Mouse (Mus musculus) urinary bladder, postnatal 36 days (tissue): ENCODE results near the gene Mgme1.

ENCODE experiments used
- DNase-seq, 2 experiments: peaks; one replicate each; pipeline ENCODE4 v3.0.0; 2022; ENCODE audit warnings: low spot score in 2 of 2, mixed read lengths in 1 of 2

Mgme1 gene

DNA sequence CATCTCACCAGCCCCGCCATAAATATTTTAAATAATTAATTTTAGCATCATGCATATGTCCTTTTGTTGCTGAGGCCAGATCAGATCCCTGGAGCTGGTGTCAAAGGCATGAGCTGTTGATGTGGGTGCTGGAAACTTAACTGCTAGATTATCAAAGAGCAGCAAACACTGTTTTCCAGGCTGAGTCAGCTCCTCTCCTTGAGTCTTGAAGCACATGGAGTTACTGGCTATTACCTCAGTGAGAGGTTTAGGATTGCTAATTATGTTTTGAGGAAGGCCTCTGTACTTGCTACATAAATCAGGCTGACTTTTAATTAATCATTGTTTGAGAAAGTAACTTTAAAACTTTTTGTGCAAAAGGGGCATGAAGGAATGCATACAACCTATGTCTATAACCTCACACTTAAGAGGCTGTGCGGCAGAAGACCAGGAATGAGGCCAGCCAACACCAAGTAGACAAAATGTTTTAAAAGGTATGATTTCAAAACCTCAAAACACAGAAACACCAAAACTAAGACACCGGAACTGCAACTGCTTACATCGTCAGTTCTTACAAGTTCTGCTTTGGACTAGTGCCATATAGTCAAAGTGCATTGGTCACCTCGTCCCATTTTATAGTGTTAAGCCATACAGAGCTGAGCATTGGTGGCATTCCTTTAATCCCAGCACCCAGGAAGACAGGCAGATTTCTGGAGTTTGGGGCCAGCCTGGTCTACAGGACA lies 5.9 kb upstream of the Mgme1 start:
- no peak for DNase-seq

DNA sequence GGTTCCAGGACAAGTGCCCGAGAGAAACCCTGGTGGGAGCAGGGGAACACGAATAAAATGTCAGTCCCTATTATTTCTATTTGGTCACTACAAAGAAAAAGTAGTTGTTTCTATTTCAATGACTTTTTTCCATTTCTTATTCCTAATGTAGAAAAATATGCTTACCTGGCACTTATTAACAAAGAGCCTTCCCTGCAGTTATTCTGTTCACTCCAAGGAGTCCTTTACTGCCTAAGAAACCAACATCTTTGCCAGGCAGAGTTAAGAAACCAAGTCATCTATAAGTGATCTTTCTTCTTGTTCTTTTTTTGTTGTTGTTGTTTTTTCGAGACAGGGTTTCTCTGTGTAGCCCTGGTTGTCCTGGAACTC lies 5.4 kb upstream of the Mgme1 start:
- no peak for DNase-seq

DNA sequence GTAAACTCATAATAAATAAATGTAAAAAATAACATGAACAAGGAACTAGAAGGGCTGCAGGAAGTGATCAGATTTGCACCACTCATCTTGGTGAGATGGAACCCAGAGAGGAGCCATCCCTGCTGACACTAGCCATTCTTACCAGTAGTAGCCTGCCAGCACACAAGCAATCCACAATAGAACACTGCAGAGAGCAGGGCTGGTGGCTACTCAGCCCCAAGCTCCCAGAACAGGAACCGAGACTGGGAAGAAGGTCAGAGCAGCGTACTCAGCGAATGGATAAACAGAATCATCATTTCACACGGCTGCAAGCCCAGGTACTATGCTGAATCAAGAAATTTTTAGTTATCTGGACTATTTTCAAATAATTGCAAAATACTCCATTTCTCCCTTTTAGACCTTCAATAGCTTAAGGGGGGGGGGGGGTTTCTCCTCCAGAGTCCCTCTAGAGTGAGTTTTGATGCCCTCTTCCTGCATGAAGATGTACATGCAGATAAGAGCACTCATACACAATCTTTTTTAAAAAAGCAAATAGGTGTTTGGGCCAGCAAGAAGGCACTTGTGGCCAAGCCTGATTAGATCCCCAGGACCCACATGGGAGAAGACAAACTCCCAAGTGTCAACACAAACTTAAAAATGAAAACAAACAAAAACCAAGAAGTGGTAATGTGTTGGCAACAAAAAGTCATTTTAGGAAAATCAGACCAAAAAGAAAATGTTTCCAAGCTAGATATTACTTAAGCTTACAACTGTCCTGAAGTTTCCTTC lies 4.4 kb upstream of the Mgme1 start:
- no peak for DNase-seq

DNA sequence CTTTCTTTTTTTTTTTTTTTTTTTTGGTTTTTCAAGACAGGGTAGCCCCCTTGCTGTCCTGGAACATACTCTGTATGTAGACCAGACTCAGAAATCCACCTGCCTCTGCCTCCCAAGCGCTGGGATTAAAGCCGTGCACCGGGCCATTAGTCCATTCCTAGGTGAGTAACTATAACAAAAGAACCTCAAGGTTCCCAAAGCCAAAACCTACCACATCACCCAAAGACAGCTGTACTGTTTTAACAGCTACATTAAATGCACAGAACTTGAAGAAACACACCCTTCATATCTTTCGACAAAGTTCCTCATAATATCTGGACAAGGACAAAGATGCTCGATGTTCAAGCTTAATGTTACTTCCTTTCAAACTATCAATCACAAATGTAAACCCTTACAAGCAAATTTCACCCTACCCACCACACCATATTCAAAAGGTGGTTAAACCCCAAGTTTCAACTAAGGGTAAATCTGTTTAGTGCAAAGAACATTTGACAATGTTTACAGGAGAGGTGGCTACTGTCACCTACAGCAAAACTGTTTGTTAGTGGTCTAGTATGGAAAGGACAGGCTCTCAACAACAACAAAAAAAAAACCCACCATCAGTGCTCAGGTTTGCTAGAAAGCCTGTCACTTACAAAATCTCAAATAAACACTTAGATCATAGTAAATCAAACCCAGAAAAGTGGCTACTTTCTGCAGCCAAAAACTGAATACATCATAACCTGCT lies 3.3 kb upstream of the Mgme1 start:
- DNase-seq = no peak

DNA sequence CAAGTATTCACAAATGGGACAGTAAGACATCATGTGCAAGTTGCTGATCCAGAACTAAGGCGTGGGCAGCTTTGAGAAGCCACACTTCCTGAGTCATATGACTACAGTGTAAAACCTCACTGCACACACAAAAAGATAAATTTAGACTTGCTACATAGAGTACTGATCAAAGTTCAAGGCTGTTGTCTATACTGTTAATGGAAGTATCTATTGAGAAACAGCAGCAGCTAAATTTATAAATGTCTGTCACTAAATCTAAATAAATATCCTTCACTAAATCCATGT lies 2.8 kb upstream of the Mgme1 start:
- no peak for DNase-seq

DNA sequence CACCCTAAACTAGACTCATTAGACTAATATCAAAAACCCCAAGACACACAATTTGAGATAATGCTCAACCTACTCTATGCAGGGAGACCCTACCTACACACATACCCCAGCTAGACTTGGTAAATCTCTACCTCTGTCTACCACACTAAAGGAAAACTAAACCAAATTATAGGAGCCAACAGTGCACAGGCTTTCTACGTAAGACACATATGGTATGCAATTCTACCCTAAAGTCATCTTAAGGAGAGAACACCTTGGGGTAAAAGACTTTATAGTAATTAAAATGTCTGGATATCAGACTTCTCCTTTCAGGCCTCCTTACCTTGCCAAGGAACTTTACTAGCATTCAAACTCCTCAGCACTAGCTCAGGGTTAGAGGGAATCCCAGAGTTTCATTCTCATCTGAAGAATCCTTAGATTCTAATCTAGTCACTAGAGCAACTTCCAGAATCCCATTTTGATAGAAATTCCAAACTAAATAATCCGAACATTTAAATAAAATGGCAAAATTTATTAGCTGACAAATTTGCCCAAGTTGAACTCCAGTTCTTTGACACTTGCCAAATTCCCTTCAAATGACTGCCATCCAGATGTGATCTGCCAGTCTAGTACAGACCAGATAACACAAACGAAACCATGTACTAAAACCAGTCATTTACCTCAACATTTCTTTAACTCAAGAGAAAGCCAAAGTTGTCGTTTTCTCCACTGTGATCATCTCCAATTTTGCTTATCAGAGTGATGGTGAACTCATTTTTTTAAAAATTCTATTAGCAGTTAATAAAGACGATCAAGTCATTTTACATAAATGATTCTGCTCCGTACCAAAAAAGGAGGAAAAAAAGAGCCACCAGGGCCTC lies 1.8 kb upstream of the Mgme1 start:
- no peak for DNase-seq

DNA sequence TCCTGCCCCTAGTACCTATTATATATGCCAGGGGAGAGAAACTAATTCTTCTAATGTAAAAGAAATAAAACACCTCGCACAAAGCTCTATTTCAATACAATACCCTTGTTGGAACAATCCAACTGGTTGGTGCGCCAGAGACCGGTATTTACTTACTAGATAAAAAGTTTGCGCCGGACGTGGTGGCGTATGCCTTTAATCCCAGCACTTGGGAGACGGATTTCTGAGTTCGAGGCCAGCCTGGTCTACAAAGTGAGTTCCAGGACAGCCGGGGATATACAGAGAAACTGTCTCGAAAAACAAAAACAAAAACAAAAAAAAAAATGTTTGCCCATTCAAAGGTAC lies 1.2 kb upstream of the Mgme1 start:
- DNase-seq = no peak

DNA sequence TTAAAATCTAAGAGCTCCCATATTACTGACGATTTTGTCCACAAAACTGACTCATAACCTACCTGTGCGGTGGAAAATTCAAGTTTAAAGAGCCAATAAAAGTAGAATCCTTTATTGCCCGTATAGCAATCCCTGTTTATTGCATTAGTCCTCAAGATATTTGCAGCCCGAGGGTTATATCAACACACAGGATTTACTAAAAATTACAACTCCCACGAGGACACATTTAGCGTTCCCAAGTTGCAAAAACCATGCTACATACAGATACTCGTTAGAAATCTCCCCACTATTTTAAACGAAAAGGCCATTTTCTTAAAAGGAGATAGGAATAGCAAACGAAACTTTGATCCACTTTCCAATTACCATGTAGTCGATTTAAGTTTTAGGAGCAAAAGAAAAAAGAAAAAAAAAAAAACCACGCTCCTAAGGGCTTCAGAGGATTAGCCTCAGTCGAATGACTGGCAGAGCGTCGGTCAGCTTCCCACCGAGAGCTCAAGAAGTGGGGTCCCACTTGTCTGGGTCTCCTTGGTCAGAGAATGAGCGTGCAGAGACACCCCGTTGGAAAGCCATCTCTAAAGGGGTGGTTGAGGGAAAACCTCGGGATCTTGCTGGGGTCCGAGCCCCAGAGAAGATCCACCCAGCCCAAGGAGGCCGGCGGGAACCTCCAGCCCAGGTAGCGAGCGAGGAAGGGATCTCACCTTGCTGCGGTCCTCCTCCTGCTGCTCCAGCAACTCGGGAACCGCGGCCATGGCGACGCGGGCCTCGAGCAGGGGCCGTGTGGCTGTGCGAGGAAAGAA lies 586 bp upstream of the Mgme1 start:
- DNase-seq = no peak

DNA sequence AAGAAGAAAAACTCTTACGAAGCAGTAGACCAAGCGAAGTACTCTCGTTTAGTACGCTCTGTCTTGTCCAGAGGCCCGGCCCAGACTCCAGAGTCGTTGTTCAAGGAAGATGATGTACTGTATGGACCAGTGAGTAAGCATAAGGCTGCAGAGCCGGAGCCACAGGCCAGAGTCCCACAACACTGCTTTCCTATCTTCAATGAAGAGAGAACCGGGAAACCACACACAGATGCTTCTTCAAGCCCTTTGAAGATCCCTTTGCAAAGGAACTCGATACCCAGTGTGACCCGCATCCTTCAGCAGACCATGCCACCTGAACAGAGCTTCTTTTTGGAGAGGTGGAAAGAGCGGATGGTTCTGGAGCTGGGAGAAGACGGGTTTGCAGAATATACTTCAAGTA lies 1.6 kb downstream of the Mgme1 start:
- DNase-seq = no peak

DNA sequence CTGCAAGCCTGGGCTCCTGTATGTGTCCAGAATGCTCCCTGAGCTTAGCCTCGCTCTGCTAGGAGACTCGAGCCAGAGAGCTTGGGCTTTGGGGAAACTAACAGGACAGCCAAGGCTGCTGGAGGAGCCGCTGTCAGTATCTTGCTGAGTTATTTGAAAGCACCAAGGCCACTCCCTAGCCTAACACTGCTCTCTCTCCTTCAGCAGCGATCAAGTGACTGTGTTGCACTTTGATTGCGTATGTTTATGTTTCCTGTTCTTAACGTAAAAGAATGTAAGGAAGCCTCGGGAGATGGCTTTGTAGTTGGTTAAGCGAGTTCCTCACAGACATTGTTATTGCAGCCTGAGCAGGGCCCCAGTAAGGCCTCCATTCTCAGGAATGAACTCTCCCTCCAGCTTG lies 4.3 kb downstream of the Mgme1 start:
- no peak for DNase-seq

DNA sequence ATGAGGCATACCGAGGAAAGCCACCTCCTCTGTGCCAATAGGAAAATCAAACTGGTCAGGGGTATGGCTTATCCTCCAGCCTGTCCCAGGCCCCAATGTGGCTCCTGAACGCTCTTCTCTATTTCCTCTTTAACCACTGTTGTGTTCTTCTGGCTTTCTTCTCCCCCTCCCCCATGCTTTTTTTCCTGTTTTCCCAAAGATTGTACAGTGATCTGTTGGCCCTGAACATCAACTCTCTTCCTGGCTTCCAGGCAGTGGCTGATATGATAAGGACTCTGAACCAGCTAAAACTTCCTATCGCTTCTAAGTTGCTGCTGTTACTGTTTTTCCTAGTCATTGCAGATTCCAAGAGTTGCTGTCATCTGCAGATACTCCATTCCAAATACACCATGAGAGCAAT lies 6.4 kb downstream of the Mgme1 start:
- DNase-seq = no peak

DNA sequence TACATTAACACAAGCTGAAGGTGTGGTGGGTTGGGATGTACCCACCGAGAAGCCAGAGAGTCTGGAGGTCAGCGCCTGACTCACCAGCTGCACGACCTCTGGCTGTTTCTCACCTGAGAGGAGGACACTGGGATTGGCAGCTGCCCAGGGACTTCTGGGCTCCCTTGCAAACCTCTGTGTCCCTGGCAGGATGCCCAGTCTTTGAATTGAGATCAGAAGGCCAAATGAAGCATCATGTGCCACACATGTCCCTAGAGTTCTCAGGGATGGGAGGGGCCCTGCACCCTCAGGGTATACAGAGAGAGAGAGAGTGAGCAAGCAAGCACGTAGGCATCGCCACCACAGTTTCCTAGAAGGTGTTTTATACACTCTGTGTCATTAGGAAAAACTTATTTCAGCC lies 9.3 kb downstream of the Mgme1 start:
- DNase-seq = no peak

DNA sequence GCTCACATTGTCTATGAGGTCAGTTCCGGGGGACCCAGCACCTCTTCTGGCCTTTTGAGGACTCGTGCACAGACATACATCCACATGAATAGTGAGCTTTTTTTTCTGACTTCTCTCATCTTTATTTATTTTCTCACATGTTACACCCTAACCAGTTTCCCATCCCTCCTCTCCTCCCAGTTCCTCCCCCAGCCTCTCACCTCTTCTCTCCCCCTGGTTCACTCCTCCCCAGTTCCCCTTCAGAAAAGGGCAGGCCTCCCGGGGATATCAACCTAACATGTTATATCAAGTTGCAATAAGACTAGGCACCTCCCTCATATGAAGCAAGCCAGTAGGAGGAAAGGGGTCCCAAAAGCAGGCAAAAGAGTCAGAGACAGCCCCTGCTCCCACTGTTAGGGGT lies 10.1 kb downstream of the Mgme1 start:
- no peak for DNase-seq

DNA sequence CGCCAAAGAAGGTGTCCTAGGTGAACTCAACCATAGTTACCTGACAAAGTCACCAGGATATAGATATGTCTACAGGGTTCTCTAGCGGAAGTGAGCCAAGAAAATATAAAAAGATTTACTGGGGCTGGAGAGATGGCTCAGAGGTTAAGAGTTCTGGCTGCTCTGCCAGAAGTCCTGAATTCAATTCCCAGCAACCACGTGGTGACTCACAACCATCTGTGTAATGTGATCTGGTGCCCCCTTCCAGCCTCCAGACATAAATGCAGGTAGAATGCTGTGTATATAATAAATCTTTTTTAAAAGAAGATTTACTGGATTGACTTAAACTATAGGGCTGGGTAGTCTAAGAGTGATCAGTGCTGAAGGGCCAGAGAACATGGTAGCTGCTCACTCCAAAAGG lies 11.0 kb downstream of the Mgme1 start:
- no peak for DNase-seq

DNA sequence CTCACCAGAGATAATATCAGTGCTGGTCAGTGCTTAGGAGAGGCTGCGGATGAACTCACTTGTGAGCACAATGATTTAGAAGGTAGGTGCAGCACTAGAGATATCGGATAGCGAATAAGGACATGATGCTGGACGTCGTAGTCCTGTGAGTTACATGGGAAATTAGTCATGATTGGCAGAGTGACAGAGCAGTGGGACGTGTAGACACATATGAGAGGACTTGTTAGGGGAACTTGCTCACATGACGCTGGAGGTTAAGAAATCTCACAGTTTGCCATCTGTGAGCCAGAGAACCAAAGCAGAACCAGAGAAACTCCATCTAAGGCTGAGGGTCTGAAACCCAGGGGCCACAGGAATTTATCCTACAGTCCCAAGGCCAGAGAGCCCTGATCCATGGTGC lies 19.9 kb downstream of the Mgme1 start:
- DNase-seq = no peak

DNA sequence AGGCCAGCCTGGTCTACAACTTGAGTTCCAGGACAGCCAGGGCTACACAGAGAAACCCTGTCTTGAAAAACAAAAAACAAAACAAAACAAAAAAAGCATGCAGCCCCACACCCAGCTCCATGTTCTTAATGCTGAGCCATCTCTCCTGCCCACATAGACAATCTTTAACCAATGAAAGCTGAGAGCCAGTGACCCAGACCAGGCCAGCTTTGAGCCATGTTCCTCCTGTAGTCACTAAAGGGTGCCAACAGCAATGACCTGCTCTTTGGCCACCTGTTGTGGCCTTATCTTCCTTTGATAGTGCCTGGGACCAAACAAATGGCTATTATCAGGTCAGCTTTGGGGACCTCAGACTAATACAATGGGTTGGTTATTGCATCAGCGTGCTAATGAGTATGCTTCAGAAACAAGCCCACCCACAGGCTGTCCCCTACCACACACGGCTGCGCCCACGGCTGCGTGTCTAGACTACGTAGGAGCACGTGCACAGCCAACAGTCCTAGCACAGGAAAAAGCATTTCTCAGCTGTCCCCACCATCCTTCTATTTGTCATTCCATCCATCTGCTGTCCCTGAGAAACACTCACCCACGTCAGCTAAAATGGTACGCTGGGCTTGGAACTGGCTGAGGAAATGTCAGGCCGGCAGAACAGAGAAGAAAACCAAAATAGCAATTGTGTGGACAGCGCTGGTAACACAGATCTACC lies 21.3 kb downstream of the Mgme1 start:
- no peak for DNase-seq

DNA sequence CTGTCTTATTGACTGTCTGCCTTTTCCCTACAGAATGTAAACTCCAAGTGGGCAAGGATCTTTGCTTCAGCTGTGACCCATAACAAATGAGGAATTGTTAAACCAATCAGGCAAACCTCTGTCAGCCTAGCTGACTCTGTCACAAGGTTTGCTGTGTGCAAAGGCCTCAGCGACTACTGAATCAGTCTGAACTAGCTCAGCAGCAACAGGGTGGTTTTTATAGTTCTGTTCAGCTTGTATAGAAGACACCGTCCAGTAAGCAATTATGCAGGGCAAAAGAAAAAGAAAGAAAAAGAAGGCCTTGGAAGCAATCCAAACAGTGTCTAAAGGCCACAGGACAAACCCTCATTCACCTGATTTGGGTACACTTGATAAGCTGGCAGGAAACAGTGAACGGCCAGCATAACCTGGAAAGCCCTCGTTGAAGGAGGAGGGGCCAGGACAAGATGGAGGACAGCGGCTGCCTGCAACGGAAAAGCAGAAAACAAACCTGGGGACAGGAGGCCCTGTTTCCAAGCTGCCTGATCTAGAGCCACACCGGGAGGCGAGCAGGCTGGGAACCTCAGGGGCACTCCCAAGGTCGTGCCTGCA lies 24.8 kb downstream of the Mgme1 start:
- no peak for DNase-seq

DNA sequence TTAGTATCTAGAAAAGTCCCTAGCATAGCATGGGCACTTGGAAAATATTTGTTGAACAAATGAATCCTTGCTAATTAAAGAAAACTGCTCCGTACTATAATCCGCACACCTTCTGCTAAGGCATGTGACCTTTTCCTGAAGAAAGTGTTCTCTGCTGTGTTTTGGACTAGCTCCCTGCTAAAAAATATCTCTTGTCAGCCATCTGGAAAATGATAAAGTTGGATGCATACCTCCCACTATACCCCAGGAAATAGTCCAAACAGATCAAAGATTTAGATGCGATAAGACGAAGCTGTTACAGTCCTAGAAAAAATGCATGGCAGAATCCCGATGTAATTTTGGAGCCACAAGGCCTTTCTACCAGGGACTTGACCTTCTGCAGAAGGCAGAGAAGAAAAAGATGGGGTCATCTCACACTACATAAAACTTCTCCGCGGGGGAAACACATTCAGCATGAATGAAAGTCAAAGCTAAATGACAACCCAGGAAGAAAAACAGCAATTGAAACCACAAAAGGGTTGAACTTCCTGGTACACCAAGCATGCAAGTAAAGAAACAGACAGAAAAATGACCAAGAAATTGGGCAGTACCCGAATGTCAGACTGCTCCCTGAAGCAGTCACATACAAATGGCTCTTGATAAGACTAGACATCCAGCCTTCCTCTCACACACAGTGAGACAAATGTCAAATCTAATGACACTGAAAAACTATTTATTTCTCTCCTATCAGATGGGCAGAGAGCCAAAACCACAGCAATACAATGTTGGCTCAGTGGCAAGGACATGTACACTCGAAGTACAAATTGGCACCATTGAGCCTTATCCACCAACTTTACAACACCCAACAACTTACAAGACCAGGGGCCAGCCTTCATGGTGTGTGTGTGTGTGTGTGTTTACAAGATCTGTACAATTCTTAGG lies 29.5 kb downstream of the Mgme1 start:
- DNase-seq = no peak

DNA sequence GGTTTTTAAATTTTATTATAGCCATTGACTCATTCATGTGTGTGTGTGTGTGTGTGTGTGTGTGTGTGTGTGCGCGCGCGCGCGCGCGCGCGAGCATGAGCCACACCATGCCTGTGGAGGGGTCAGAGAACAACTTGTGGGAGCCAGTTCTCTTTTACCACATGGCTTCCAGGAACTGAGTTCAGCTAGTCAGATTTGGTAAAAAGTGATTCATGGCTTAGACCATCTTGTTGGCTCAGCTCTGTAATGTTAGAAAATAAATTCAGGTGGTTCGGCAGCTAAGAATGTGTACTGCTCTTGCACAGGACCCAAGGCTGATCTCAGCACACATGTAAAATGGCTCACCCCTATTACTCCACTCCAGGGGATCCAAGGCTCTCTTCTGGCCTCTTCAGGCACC lies 30.6 kb downstream of the Mgme1 start:
- no peak for DNase-seq
